In the genomic region with DNA sequence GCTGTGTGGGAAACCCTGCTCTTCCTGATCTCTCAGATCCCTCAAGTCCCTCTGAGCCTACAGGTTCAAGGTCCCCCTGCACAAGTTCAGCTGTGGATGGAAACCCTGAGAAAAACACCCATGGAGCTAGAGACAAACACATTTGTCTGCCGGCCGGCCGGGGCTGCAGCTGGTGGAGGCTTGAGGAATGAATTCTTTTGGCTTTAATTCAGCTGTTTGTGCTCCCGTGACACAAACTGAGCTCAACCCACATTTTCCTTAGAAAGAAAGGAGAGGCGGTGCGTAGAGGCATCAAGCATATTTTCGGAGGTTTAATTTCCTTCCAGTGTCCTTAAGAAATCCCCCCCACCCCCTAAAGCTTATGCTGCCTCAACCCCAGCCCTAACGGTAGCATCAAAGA, we compare ENCODE assay signal across 7 mouse cellular contexts.
DNase-seq lines count a peak whose midpoint lies in the region; ATAC-seq and TF ChIP-seq lines count a peak whose summit lies in the region.

No protein-coding gene starts in this region.

- H3K27ac ChIP-seq in ES-Bruce4 (ENCODE audit: insufficient read depth, low read length): peak overlapping the region; percentile 60
- peak overlapping the region; percentile 98 for H3K27ac ChIP-seq in gastrocnemius, adult 2 months
- peak overlapping the region; percentile 99 for H3K27ac ChIP-seq in intestine, embryonic 15.5 days
- no peak overlapping the region for H3K27ac ChIP-seq in liver, embryonic 13.5 days
- peak overlapping the region; percentile 39 for H3K27ac ChIP-seq in neural tube, embryonic 13.5 days (replicated peaks)

- TF ChIP-seq POLR2A in ES-Bruce4 (IDR thresholded peaks at IDR 0.05; ENCODE audit: insufficient read depth, low read length): no peak

- no peaks in the 10 kb centered on the region for H3K9me3 ChIP-seq in ES-Bruce4 (replicated peaks; ENCODE audit: control insufficient read depth, insufficient read depth, low read length, poor library complexity, severe bottlenecking)
- no peaks in the 10 kb centered on the region for H3K9me3 ChIP-seq in intestine, embryonic 15.5 days
- H3K9me3 ChIP-seq in liver, embryonic 13.5 days (replicated peaks): no peaks in the 10 kb centered on the region
- H3K9me3 ChIP-seq in neural tube, embryonic 13.5 days: no peaks in the 10 kb centered on the region

- intact Hi-C loops in gastrocnemius, adult 2 months (cut with DNase I): no loop called here

- H3K36me3 ChIP-seq in ES-Bruce4 (ENCODE audit: control insufficient read depth, insufficient read depth, low read length, poor library complexity, severe bottlenecking): no peaks in the 10 kb centered on the region
- H3K36me3 ChIP-seq in intestine, embryonic 15.5 days: no peaks in the 10 kb centered on the region
- H3K36me3 ChIP-seq in liver, embryonic 13.5 days: no peaks in the 10 kb centered on the region
- H3K36me3 ChIP-seq in neural tube, embryonic 13.5 days: no peaks in the 10 kb centered on the region

- ATAC-seq in intestine, embryonic 15.5 days: no peak
- no peak for ATAC-seq in liver, embryonic 13.5 days (ENCODE audit: low read depth)
- ATAC-seq in neural tube, embryonic 13.5 days (ENCODE audit: low read depth): no peak
- no peak for ATAC-seq in inflammation-experienced regulatory T-cells, adult 6 months

- no peak for TF ChIP-seq CTCF in ES-Bruce4 (IDR thresholded peaks at IDR 0.05; ENCODE audit: low read depth, low read length)
- no peak for TF ChIP-seq CTCF in gastrocnemius, adult 2 months (IDR thresholded peaks at IDR 0.05)

- DNase-seq in adipocyte (ENCODE audit: low spot score): peak; percentile 49
- peak; percentile 57 for DNase-seq in gastrocnemius, adult 2 months
- DNase-seq in liver, embryonic 13.5 days: no peak

- no peak for TF ChIP-seq EP300 in ES-Bruce4 (IDR thresholded peaks at IDR 0.05; ENCODE audit: insufficient read depth, low read depth, low read length)

- peak overlapping the region; percentile 73 for H3K9ac ChIP-seq in ES-Bruce4 (ENCODE audit: low read depth, poor library complexity, severe bottlenecking)
- H3K9ac ChIP-seq in intestine, embryonic 15.5 days: no peak overlapping the region
- H3K9ac ChIP-seq in liver, embryonic 13.5 days: no peak overlapping the region; the same call in 1 of the 2 replicates
- peak overlapping the region; percentile 35 for H3K9ac ChIP-seq in neural tube, embryonic 13.5 days

- H3K4me1 ChIP-seq in ES-Bruce4 (ENCODE audit: control insufficient read depth, insufficient read depth, low read length): peaks cover 9% of the 10 kb centered on the region
- peaks cover 43% of the 10 kb centered on the region for H3K4me1 ChIP-seq in intestine, embryonic 15.5 days (replicated peaks)
- peaks cover 27% of the 10 kb centered on the region for H3K4me1 ChIP-seq in liver, embryonic 13.5 days (replicated peaks)
- H3K4me1 ChIP-seq in neural tube, embryonic 13.5 days (replicated peaks): peaks cover 34% of the 10 kb centered on the region

- H3K27me3 ChIP-seq in ES-Bruce4 (ENCODE audit: control insufficient read depth, insufficient read depth, low read length, poor library complexity, severe bottlenecking): no peaks in the 10 kb centered on the region
- H3K27me3 ChIP-seq in intestine, embryonic 15.5 days (replicated peaks): no peaks in the 10 kb centered on the region
- H3K27me3 ChIP-seq in liver, embryonic 13.5 days: peaks cover 13% of the 10 kb centered on the region
- 0 out of 2 replicates have a peak, but pooled peaks cover 3% of the 10 kb centered on the region for H3K27me3 ChIP-seq in neural tube, embryonic 13.5 days

- no peak overlapping the region for H3K4me3 ChIP-seq in ES-Bruce4 (ENCODE audit: low read depth, low read length)
- peak overlapping the region; percentile 89 for H3K4me3 ChIP-seq in gastrocnemius, adult 2 months
- 0 out of 2 replicates have a peak overlapping the region, but pooled peaks have one; percentile 65 for H3K4me3 ChIP-seq in intestine, embryonic 15.5 days (replicated peaks)
- no peak overlapping the region for H3K4me3 ChIP-seq in liver, embryonic 13.5 days (replicated peaks)
- peak overlapping the region; percentile 56; the same call in 1 of the 2 replicates for H3K4me3 ChIP-seq in neural tube, embryonic 13.5 days

- 17% methylated on average over 8 of the region's 8 CpGs for WGBS in intestine, embryonic 15.5 days
- 28% methylated on average over 8 of the region's 8 CpGs for WGBS in liver, embryonic 13.5 days (ENCODE audit: insufficient replicate concordance)
- WGBS in neural tube, embryonic 13.5 days: 4% methylated on average over 8 of the region's 8 CpGs

- peak overlapping the region; percentile 73 for H3K4me2 ChIP-seq in intestine, embryonic 15.5 days (replicated peaks)
- H3K4me2 ChIP-seq in liver, embryonic 13.5 days: 0 out of 2 replicates have a peak overlapping the region, but pooled peaks have one; percentile 24
- H3K4me2 ChIP-seq in neural tube, embryonic 13.5 days: peak overlapping the region; percentile 68

Comparison
In these comparisons a context has a peak if more than half of its experiments do, and no peak if none do; other contexts are left out.
1. H3K4me3 ChIP-seq: peak in gastrocnemius, adult 2 months (single experiment), intestine, embryonic 15.5 days (single experiment) and neural tube, embryonic 13.5 days (single experiment); none in ES-Bruce4 (single experiment) and liver, embryonic 13.5 days (single experiment).
2. H3K9ac ChIP-seq: peak in ES-Bruce4 (single experiment) and neural tube, embryonic 13.5 days (single experiment); none in intestine, embryonic 15.5 days (single experiment) and liver, embryonic 13.5 days (single experiment).
3. Peak in every context shown above with its lines, with median percentiles within 50 percentile points of each other: H3K4me2 ChIP-seq.